Comparison of ENCODE assay signal across 8 mouse cellular contexts in genomic region chr14:79535318-79535717, GRCm38 (mm10). TPM values are rescaled to one million over a fixed set of nuclear protein-coding genes. Genes with fewer than 3 reads are reported as not detected.
DNase-seq lines count a peak whose midpoint lies in the region; ATAC-seq lines count a peak whose summit lies in the region.

No protein-coding gene starts in this region.

- no peak overlapping the region for H3K4me3 ChIP-seq in midbrain, embryonic 11.5 days (ENCODE audit: low read depth, low read length)
- H3K4me3 ChIP-seq in hindbrain, embryonic 14.5 days (replicated peaks; ENCODE audit: low read length): no peak overlapping the region

- H3K9me3 ChIP-seq in midbrain, embryonic 11.5 days (ENCODE audit: control insufficient read depth, low read length): no peaks in the 10 kb centered on the region
- H3K9me3 ChIP-seq in hindbrain, embryonic 14.5 days (ENCODE audit: control insufficient read depth, low read length): no peaks in the 10 kb centered on the region

- H3K27ac ChIP-seq in midbrain, embryonic 11.5 days (ENCODE audit: low read depth, low read length): no peak overlapping the region
- H3K27ac ChIP-seq in hindbrain, embryonic 14.5 days: no peak overlapping the region

- H3K4me2 ChIP-seq in midbrain, embryonic 11.5 days: no peak overlapping the region
- no peak overlapping the region for H3K4me2 ChIP-seq in hindbrain, embryonic 14.5 days (replicated peaks)

- DNase-seq in CD4-positive helper T cell, adult 2 months (ENCODE audit: low read depth, low spot score): peak; percentile 80
- DNase-seq in c-Kit-positive CD71-positive TER-119-positive erythroid progenitor cells, embryonic 14.5 days (ENCODE audit: low spot score): peak; percentile 68
- DNase-seq in lung, postnatal 36 days: peak; percentile 85
- no peak for DNase-seq in right cerebral cortex, postnatal 25 days
- no peak for DNase-seq in midbrain, embryonic 11.5 days (ENCODE audit: low spot score, missing footprints)
- no peak for DNase-seq in frontal cortex, postnatal 36 days (ENCODE audit: low spot score in 2 of 2)
- DNase-seq in hindbrain, embryonic 14.5 days (ENCODE audit: low spot score): no peak

- H3K4me1 ChIP-seq in midbrain, embryonic 11.5 days (ENCODE audit: control insufficient read depth, insufficient read depth, low read length): no peaks in the 10 kb centered on the region
- H3K4me1 ChIP-seq in hindbrain, embryonic 14.5 days (replicated peaks; ENCODE audit: control insufficient read depth, insufficient read depth, low read length): no peaks in the 10 kb centered on the region

- WGBS in midbrain, embryonic 11.5 days: 87% methylated on average over 10 of the region's 10 CpGs
- WGBS in hindbrain, embryonic 14.5 days: 82% methylated on average over 10 of the region's 10 CpGs

- H3K27me3 ChIP-seq in midbrain, embryonic 11.5 days (ENCODE audit: control insufficient read depth, insufficient read depth, low read length): no peaks in the 10 kb centered on the region
- H3K27me3 ChIP-seq in hindbrain, embryonic 14.5 days (ENCODE audit: control insufficient read depth, insufficient read depth, low read length): no peaks in the 10 kb centered on the region

- peak; percentile 4 for ATAC-seq in inflammation-experienced regulatory T-cells, adult 6 months
- ATAC-seq in midbrain, embryonic 11.5 days (ENCODE audit: low FRiP score): no peak
- no peak for ATAC-seq in hindbrain, embryonic 14.5 days (ENCODE audit: low FRiP score)

- H3K9ac ChIP-seq in midbrain, embryonic 11.5 days (ENCODE audit: low read length): no peak overlapping the region
- no peak overlapping the region for H3K9ac ChIP-seq in hindbrain, embryonic 14.5 days

- no peaks in the 10 kb centered on the region for H3K36me3 ChIP-seq in midbrain, embryonic 11.5 days (ENCODE audit: control insufficient read depth, insufficient read depth, low read length)
- no peaks in the 10 kb centered on the region for H3K36me3 ChIP-seq in hindbrain, embryonic 14.5 days (replicated peaks; ENCODE audit: control insufficient read depth, insufficient read depth)

RNA-seq across cellular contexts. Expression of gene Sugt1, which starts 52.2 kb away (rescaled TPM):
- 100 to 1,000 TPM; 131 to 226 (median 153) TPM for polyA plus RNA-seq in inflammation-experienced regulatory T-cells, adult 6 months (2017; shearing (Covaris generic))
- 163 and 166 TPM in 2 replicates for polyA plus RNA-seq in midbrain, embryonic 11.5 days (2014; fragmentation: Nextera tagmentation; extraction: Ambion mirVana)
- 109 and 115 TPM in 2 replicates for polyA plus RNA-seq in hindbrain, embryonic 14.5 days (2014; fragmentation: Nextera tagmentation; extraction: Ambion mirVana)

RNA-seq across cellular contexts. Expression of gene Wbp4, which starts 54.0 kb away (rescaled TPM):
- 10 to 100 TPM; 28.3 to 31.3 (median 30.8) TPM for polyA plus RNA-seq in inflammation-experienced regulatory T-cells, adult 6 months (2017; shearing (Covaris generic))
- polyA plus RNA-seq in midbrain, embryonic 11.5 days (2014; fragmentation: Nextera tagmentation; extraction: Ambion mirVana): 61.1 and 62.4 TPM in 2 replicates
- polyA plus RNA-seq in hindbrain, embryonic 14.5 days (2014; fragmentation: Nextera tagmentation; extraction: Ambion mirVana): 40.5 and 40.9 TPM in 2 replicates

RNA-seq across cellular contexts. Expression of gene Elf1, which starts 54.3 kb away (rescaled TPM):
- 100 to 1,000 TPM; 128 to 177 (median 141) TPM for polyA plus RNA-seq in inflammation-experienced regulatory T-cells, adult 6 months (2017; shearing (Covaris generic))
- polyA plus RNA-seq in midbrain, embryonic 11.5 days (2014; fragmentation: Nextera tagmentation; extraction: Ambion mirVana): 5.9 and 8.3 TPM in 2 replicates
- 3.8 and 3.9 TPM in 2 replicates for polyA plus RNA-seq in hindbrain, embryonic 14.5 days (2014; fragmentation: Nextera tagmentation; extraction: Ambion mirVana)

Comparison
In these comparisons a context has a peak if more than half of its experiments do, and no peak if none do; other contexts are left out.
1. DNase-seq: peak in CD4-positive helper T cell, adult 2 months (single experiment), c-Kit-positive CD71-positive TER-119-positive erythroid progenitor cells, embryonic 14.5 days (single experiment) and lung, postnatal 36 days (single experiment); none in right cerebral cortex, postnatal 25 days (single experiment), midbrain, embryonic 11.5 days (single experiment), frontal cortex, postnatal 36 days (0 of 2) and hindbrain, embryonic 14.5 days (single experiment).
2. RNA of gene Elf1, which starts 54.3 kb away (polyA plus RNA-seq): 128 to 177 TPM in inflammation-experienced regulatory T-cells, adult 6 months; 5.9 to 8.3 TPM in midbrain, embryonic 11.5 days and 3.8 to 3.9 TPM in hindbrain, embryonic 14.5 days; every median in the first group is over 10 times any median in the second.